22 mouse cellular contexts compared by ENCODE assay signal in the genomic region with DNA sequence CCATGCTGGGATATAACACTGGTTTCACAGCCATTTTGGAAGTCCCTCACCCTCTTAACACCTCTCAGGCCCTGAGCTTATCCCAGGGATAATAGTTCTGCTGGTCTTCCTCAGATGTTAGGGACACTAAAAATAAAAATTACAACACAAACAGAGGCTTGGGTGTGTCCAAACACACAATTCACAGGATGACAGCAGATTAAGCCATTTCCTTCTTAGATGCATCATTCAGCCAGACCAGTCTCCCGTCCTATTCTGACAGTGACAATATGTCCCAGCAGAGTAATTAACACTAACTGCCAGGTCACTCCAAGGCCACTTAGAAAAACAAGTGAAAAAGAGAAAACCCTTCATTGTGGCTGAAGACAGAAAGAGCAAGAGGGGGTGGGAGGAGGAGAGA. TPM values are rescaled to one million over a fixed set of nuclear protein-coding genes. Genes with fewer than 3 reads are reported as not detected.
"Had no signal": no experiment of that assay in that cellular context is flagged by ENCODE, and none has a peak within 500 bp of the region (broad histone marks: within the 10 kb centered on the region; RNA-seq: fewer than 3 reads in every experiment).

No protein-coding gene starts in this region.

- H3K4me3 ChIP-seq: kidney, embryonic 15.5 days; layer of hippocampus, adult 2 months; limb, embryonic 13.5 days; midbrain, embryonic 12.5 days; stomach, embryonic 15.5 days had no signal

- DNase-seq: kidney, postnatal 4 days; left cerebral cortex, postnatal 4 days; lung, embryonic 14.5 days; right cerebral cortex, postnatal 14 days; thymus, adult 2 months; thymus, postnatal 25 days had no signal

- ATAC-seq: inflammation-experienced regulatory T-cells, adult 6 months; intestine, postnatal 0 days; midbrain, embryonic 16.5 days had no signal

- H3K36me3 ChIP-seq: limb, embryonic 13.5 days; midbrain, embryonic 12.5 days; stomach, embryonic 15.5 days had no signal

- H3K4me2 ChIP-seq: kidney, embryonic 15.5 days; limb, embryonic 13.5 days; lung, embryonic 14.5 days; midbrain, embryonic 12.5 days; stomach, embryonic 15.5 days had no signal

- H3K9ac ChIP-seq: kidney, embryonic 15.5 days; limb, embryonic 13.5 days; liver, embryonic 14.5 days; lung, embryonic 14.5 days; midbrain, embryonic 12.5 days; stomach, embryonic 15.5 days had no signal

- H3K27ac ChIP-seq: kidney, embryonic 15.5 days; layer of hippocampus, adult 2 months; limb, embryonic 13.5 days; liver, embryonic 14.5 days; midbrain, embryonic 12.5 days; stomach, embryonic 15.5 days had no signal

- H3K4me1 ChIP-seq: limb, embryonic 13.5 days; midbrain, embryonic 12.5 days; stomach, embryonic 15.5 days had no signal

- H3K27me3 ChIP-seq: kidney, embryonic 15.5 days had no signal

- H3K9me3 ChIP-seq: kidney, embryonic 15.5 days; limb, embryonic 13.5 days; midbrain, embryonic 12.5 days; stomach, embryonic 15.5 days had no signal

RNA-seq across cellular contexts. Expression of a gene that starts 8.2 kb away (rescaled TPM):
- total RNA-seq: layer of hippocampus, adult 2 months; layer of hippocampus, postnatal 14 days; left cerebral cortex, adult 18-20 months; left cerebral cortex, postnatal 10 days; left cerebral cortex, postnatal 4 days; megakaryocyte-erythroid progenitor cell, adult 5-6 weeks had no signal
- polyA plus RNA-seq: inflammation-experienced regulatory T-cells, adult 6 months; limb, embryonic 13.5 days; liver, adult 2 months; lung, embryonic 14.5 days; spleen, adult 2 months; urinary bladder, adult 2 months had no signal
